Mouse (Mus musculus): ENCODE measurements at regions not wholly inside any gene's neighbourhood (a gene's known extent, or its start where the extent isn't known, plus 50 kb on each side); places are given as distances from the start of the nearest gene placed in this dataset.

- Histone ChIP-seq H3K4me2 (ENCODE audit: low read depth) (no peak overlapping the region), H3K9ac (replicated peaks) (no peak overlapping the region), H3K9me3 (ENCODE audit: control insufficient read depth, low read length) (no peaks in the 10 kb centered on the region), H3K27me3 (ENCODE audit: control insufficient read depth, insufficient read depth, low read length) (no peaks in the 10 kb centered on the region), H3K27ac (no peak overlapping the region), H3K36me3 (replicated peaks; ENCODE audit: control insufficient read depth, insufficient read depth, low read depth) (no peaks in the 10 kb centered on the region), H3K4me3 (ENCODE audit: insufficient read depth in 1 of 2, low read depth in 2 of 2, low read length in 2 of 2) (no peak overlapping the region), H3K4me1 (replicated peaks; ENCODE audit: control insufficient read depth in 2 of 2, insufficient read depth in 2 of 2, low read length in 1 of 2) (no peaks in the 10 kb centered on the region)
- TF ChIP-seq EP300 (IDR thresholded peaks at IDR 0.05; ENCODE audit: low read depth) (no peak), CTCF (IDR thresholded peaks at IDR 0.05; ENCODE audit: low read depth) (no peak)
- no peak for DNase-seq (ENCODE audit: low read depth in 3 of 3, low spot score in 3 of 3)
- ATAC-seq (ENCODE audit: insufficient read depth), result no peak
Observed at GRCm38 (mm10) chr3:120779091-120779490, 392.4 kb downstream of the Rwdd3 start.

- H3K4me2 ChIP-seq (ENCODE audit: low read depth), result no peak overlapping the region
- no peak for DNase-seq (ENCODE audit: low read depth in 3 of 3, low spot score in 3 of 3)
- no peak overlapping the region for H3K4me3 ChIP-seq (ENCODE audit: insufficient read depth in 1 of 2, low read depth in 2 of 2, low read length in 2 of 2)
- 77% methylated on average over 6 of the region's 6 CpGs for WGBS (ENCODE audit: insufficient replicate concordance)
- no peaks in the 10 kb centered on the region for H3K4me1 ChIP-seq (replicated peaks; ENCODE audit: control insufficient read depth in 2 of 2, insufficient read depth in 2 of 2, low read length in 1 of 2)
- H3K27me3 ChIP-seq (ENCODE audit: control insufficient read depth, insufficient read depth, low read length), result no peaks in the 10 kb centered on the region
- no peak overlapping the region for H3K27ac ChIP-seq
- H3K9me3 ChIP-seq (ENCODE audit: control insufficient read depth, low read length), result no peaks in the 10 kb centered on the region
- ATAC-seq (ENCODE audit: insufficient read depth), result no peak
- H3K9ac ChIP-seq (replicated peaks), result no peak overlapping the region
- no peak for TF ChIP-seq CTCF (IDR thresholded peaks at IDR 0.05; ENCODE audit: low read depth)
- no peak for TF ChIP-seq EP300 (IDR thresholded peaks at IDR 0.05; ENCODE audit: low read depth)
- H3K36me3 ChIP-seq (replicated peaks; ENCODE audit: control insufficient read depth, insufficient read depth, low read depth), result no peaks in the 10 kb centered on the region
Observed at GRCm38 (mm10) chr3:120774951-120775350, 396.5 kb downstream of the Rwdd3 start.

GRCm38 (mm10) chr3:120761681-120762080 lies 409.8 kb downstream of the Rwdd3 start:
- no peak overlapping the region for H3K27ac ChIP-seq
- no peaks in the 10 kb centered on the region for H3K27me3 ChIP-seq (ENCODE audit: control insufficient read depth, insufficient read depth, low read length)
- DNase-seq (ENCODE audit: low read depth in 3 of 3, low spot score in 3 of 3), result no peak
- WGBS (ENCODE audit: insufficient replicate concordance), result 63% methylated on average over 4 of the region's 4 CpGs
- H3K9me3 ChIP-seq (ENCODE audit: control insufficient read depth, low read length), result no peaks in the 10 kb centered on the region
- TF ChIP-seq CTCF (IDR thresholded peaks at IDR 0.05; ENCODE audit: low read depth) (no peak), EP300 (IDR thresholded peaks at IDR 0.05; ENCODE audit: low read depth) (no peak)
- ATAC-seq (ENCODE audit: insufficient read depth), result no peak
- H3K36me3 ChIP-seq (replicated peaks; ENCODE audit: control insufficient read depth, insufficient read depth, low read depth), result no peaks in the 10 kb centered on the region
- H3K9ac ChIP-seq (replicated peaks), result no peak overlapping the region
- H3K4me3 ChIP-seq (ENCODE audit: insufficient read depth in 1 of 2, low read depth in 2 of 2, low read length in 2 of 2), result no peak overlapping the region
- H3K4me1 ChIP-seq (replicated peaks; ENCODE audit: control insufficient read depth in 2 of 2, insufficient read depth in 2 of 2, low read length in 1 of 2), result no peaks in the 10 kb centered on the region
- no peak overlapping the region for H3K4me2 ChIP-seq (ENCODE audit: low read depth)

- Histone ChIP-seq H3K27ac (no peak overlapping the region), H3K4me2 (ENCODE audit: low read depth) (no peak overlapping the region), H3K9ac (replicated peaks) (no peak overlapping the region), H3K36me3 (replicated peaks; ENCODE audit: control insufficient read depth, insufficient read depth, low read depth) (no peaks in the 10 kb centered on the region), H3K27me3 (ENCODE audit: control insufficient read depth, insufficient read depth, low read length) (no peaks in the 10 kb centered on the region), H3K4me3 (ENCODE audit: insufficient read depth in 1 of 2, low read depth in 2 of 2, low read length in 2 of 2) (no peak overlapping the region), H3K9me3 (ENCODE audit: control insufficient read depth, low read length) (no peaks in the 10 kb centered on the region), H3K4me1 (replicated peaks; ENCODE audit: control insufficient read depth in 2 of 2, insufficient read depth in 2 of 2, low read length in 1 of 2) (no peaks in the 10 kb centered on the region)
- TF ChIP-seq CTCF (IDR thresholded peaks at IDR 0.05; ENCODE audit: low read depth) (no peak), EP300 (IDR thresholded peaks at IDR 0.05; ENCODE audit: low read depth) (no peak)
- DNase-seq (ENCODE audit: low read depth in 3 of 3, low spot score in 3 of 3), result no peak
- no peak for ATAC-seq (ENCODE audit: insufficient read depth)
- 57% methylated on average over 3 of the region's 3 CpGs for WGBS (ENCODE audit: insufficient replicate concordance)
Observed at GRCm38 (mm10) chr3:120761223-120761622, 410.3 kb downstream of the Rwdd3 start.

GRCm38 (mm10) chr3:120748513-120748912 lies 423.0 kb downstream of the Rwdd3 start:
- WGBS (ENCODE audit: insufficient replicate concordance), result 58% methylated on average over 4 of the region's 4 CpGs
- ATAC-seq (ENCODE audit: insufficient read depth) (no peak), DNase-seq (ENCODE audit: low read depth in 3 of 3, low spot score in 3 of 3) (no peak)
- H3K36me3 ChIP-seq (replicated peaks; ENCODE audit: control insufficient read depth, insufficient read depth, low read depth), result no peaks in the 10 kb centered on the region
- H3K27me3 ChIP-seq (ENCODE audit: control insufficient read depth, insufficient read depth, low read length), result no peaks in the 10 kb centered on the region
- no peak for TF ChIP-seq CTCF (IDR thresholded peaks at IDR 0.05; ENCODE audit: low read depth)
- TF ChIP-seq EP300 (IDR thresholded peaks at IDR 0.05; ENCODE audit: low read depth), result no peak
- no peak overlapping the region for H3K27ac ChIP-seq
- H3K9me3 ChIP-seq (ENCODE audit: control insufficient read depth, low read length), result no peaks in the 10 kb centered on the region
- H3K9ac ChIP-seq (replicated peaks), result no peak overlapping the region
- no peak overlapping the region for H3K4me3 ChIP-seq (ENCODE audit: insufficient read depth in 1 of 2, low read depth in 2 of 2, low read length in 2 of 2)
- H3K4me1 ChIP-seq (replicated peaks; ENCODE audit: control insufficient read depth in 2 of 2, insufficient read depth in 2 of 2, low read length in 1 of 2), result no peaks in the 10 kb centered on the region
- H3K4me2 ChIP-seq (ENCODE audit: low read depth), result no peak overlapping the region
